Mouse (Mus musculus) adipocyte (in vitro differentiated cells): ENCODE measurements at regions not wholly inside any gene's neighbourhood (a gene's known extent, or its start where the extent isn't known, plus 50 kb on each side); places are given as distances from the start of the nearest gene placed in this dataset.

Source experiments
- DNase-seq: peaks from one replicate; pipeline ENCODE4 v3.0.0-alpha.2; 2016; ENCODE audit warnings: low spot score

GRCm38 (mm10) chr5:74943737-74944403 is 100.7 kb downstream of the Chic2 start:
- peak; percentile 99 for DNase-seq

GRCm38 (mm10) chr5:74941426-74941825 is 103.1 kb downstream of the Chic2 start:
- DNase-seq, result no peak

GRCm38 (mm10) chr5:74937416-74937940 is 107.1 kb downstream of the Chic2 start:
- DNase-seq, result no peak

- no peak for DNase-seq
Observed at GRCm38 (mm10) chr5:74936087-74936486, 108.5 kb downstream of the Chic2 start.

GRCm38 (mm10) chr5:74935676-74936075 is 108.9 kb downstream of the Chic2 start:
- DNase-seq, result no peak

GRCm38 (mm10) chr5:74933276-74933675 is 111.3 kb downstream of the Chic2 start:
- DNase-seq, result no peak

- no peak for DNase-seq
Observed at GRCm38 (mm10) chr5:74932206-74932605, 112.4 kb downstream of the Chic2 start.

- DNase-seq, result no peak
Observed at GRCm38 (mm10) chr5:74931765-74932164, 112.8 kb downstream of the Chic2 start.

- DNase-seq, result no peak
Observed at GRCm38 (mm10) chr5:74927543-74927942, 117.0 kb downstream of the Chic2 start.

GRCm38 (mm10) chr5:74925769-74926168 is 118.8 kb downstream of the Chic2 start:
- no peak for DNase-seq

- no peak for DNase-seq
Observed at GRCm38 (mm10) chr5:74924031-74924533, 120.5 kb downstream of the Chic2 start.

- peak; percentile 49 for DNase-seq
Observed at GRCm38 (mm10) chr5:74923337-74923736, 121.2 kb downstream of the Chic2 start.

GRCm38 (mm10) chr5:74922881-74923280 is 121.7 kb downstream of the Chic2 start:
- no peak for DNase-seq

GRCm38 (mm10) chr5:74920939-74921338 is 123.6 kb downstream of the Chic2 start:
- no peak for DNase-seq

GRCm38 (mm10) chr5:74920490-74920889 is 124.1 kb downstream of the Chic2 start:
- DNase-seq, result no peak

GRCm38 (mm10) chr5:74905504-74906061 is 139.0 kb downstream of the Chic2 start:
- DNase-seq, result no peak

- peak; percentile 75 for DNase-seq
Observed at GRCm38 (mm10) chr5:74904927-74905503, 139.6 kb downstream of the Chic2 start.

- DNase-seq, result peak; percentile 56
Observed at GRCm38 (mm10) chr5:74904327-74904726, 140.2 kb downstream of the Chic2 start.

GRCm38 (mm10) chr5:74903711-74904110 is 140.9 kb downstream of the Chic2 start:
- DNase-seq, result peak; percentile 64

- DNase-seq, result peak; percentile 74
Observed at GRCm38 (mm10) chr5:74897133-74897532, 147.4 kb downstream of the Chic2 start.

- DNase-seq, result no peak
Observed at GRCm38 (mm10) chr5:74893276-74893675, 151.3 kb downstream of the Chic2 start.

GRCm38 (mm10) chr5:74891541-74891940 is 153.0 kb downstream of the Chic2 start:
- no peak for DNase-seq

- no peak for DNase-seq
Observed at GRCm38 (mm10) chr5:74888934-74889333, 155.6 kb downstream of the Chic2 start.
